Mouse (Mus musculus): ENCODE measurements around the gene Col19a1. TPM values are rescaled to one million over a fixed set of nuclear protein-coding genes. Genes with fewer than 3 reads are reported as not detected.

Col19a1 gene
- total RNA-seq, 2 experiments from 2014 or later, result 0.05 TPM; not detected in 1

- intact Hi-C loops (cut with DNase I), result no loop called here
- no peak for DNase-seq (ENCODE audit: low spot score)
Observed at GRCm38 (mm10) chr1:24337556-24338275, 249.6 kb downstream of the Col19a1 start.

- intact Hi-C loops (cut with DNase I), result no loop called here
- no peak for DNase-seq (ENCODE audit: low spot score)
Observed at GRCm38 (mm10) chr1:24336051-24336450, 251.2 kb downstream of the Col19a1 start.

- intact Hi-C loops (cut with DNase I), result no loop called here
- DNase-seq (ENCODE audit: low spot score), result no peak
Observed at GRCm38 (mm10) chr1:24316961-24317589, 270.2 kb downstream of the Col19a1 start.

GRCm38 (mm10) chr1:24316490-24316889 is 270.8 kb downstream of the Col19a1 start:
- intact Hi-C loops (cut with DNase I), result no loop called here
- no peak for DNase-seq (ENCODE audit: low spot score)

GRCm38 (mm10) chr1:24310847-24311246 is 276.4 kb downstream of the Col19a1 start:
- intact Hi-C loops (cut with DNase I), result no loop called here
- no peak for DNase-seq (ENCODE audit: low spot score)

- intact Hi-C loops (cut with DNase I), result no loop called here
- DNase-seq (ENCODE audit: low spot score), result no peak
Observed at GRCm38 (mm10) chr1:24310193-24310592, 277.1 kb downstream of the Col19a1 start.

GRCm38 (mm10) chr1:24303077-24303476 is 284.2 kb downstream of the Col19a1 start:
- DNase-seq (ENCODE audit: low spot score), result no peak
- intact Hi-C loops (cut with DNase I), result no loop called here

DNA sequence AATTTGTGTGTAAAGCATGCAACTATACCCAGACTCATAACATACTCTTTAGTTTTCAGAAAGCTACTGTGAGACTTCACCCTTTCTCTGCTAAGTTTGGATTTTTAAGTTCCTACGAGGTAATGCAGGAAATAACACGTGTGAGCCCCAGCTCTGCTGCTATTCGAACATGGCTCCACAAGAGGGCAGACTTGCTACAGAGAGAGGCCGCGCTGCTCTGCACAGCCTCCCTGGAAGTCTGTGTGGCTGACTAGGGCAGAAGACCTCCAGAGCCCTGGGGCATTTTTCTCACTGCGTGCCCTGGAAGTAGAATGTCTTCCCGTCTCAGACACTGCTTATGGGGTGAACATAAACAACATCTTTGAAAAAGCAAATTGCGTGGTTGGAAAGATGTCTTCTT is 284.6 kb downstream of the Col19a1 start:
- intact Hi-C loops (cut with DNase I), result no loop called here

DNA sequence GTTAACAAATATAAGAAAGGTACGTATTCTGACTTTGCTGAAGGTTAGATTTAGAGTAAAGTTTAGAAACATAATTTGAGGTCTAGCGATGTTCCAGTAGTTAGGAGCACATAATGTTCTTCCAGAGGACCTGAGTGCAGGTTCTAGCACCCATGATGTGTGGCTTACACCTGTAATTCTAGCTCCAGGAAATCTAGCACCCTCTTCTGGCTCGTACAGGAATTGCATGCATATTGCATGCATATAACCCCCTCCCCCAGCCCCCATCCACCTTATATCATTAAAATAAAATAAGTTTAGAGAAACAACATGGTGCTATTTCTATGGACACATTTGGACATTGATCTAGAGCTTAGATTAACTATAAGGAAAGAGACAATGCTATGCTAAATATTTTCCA is 286.6 kb downstream of the Col19a1 start:
- intact Hi-C loops (cut with DNase I), result no loop called here
- DNase-seq (ENCODE audit: low spot score), result no peak

More for the DNA sequence above, 284.6 kb downstream of the Col19a1 start:
- no peak for DNase-seq (ENCODE audit: low spot score)

DNA sequence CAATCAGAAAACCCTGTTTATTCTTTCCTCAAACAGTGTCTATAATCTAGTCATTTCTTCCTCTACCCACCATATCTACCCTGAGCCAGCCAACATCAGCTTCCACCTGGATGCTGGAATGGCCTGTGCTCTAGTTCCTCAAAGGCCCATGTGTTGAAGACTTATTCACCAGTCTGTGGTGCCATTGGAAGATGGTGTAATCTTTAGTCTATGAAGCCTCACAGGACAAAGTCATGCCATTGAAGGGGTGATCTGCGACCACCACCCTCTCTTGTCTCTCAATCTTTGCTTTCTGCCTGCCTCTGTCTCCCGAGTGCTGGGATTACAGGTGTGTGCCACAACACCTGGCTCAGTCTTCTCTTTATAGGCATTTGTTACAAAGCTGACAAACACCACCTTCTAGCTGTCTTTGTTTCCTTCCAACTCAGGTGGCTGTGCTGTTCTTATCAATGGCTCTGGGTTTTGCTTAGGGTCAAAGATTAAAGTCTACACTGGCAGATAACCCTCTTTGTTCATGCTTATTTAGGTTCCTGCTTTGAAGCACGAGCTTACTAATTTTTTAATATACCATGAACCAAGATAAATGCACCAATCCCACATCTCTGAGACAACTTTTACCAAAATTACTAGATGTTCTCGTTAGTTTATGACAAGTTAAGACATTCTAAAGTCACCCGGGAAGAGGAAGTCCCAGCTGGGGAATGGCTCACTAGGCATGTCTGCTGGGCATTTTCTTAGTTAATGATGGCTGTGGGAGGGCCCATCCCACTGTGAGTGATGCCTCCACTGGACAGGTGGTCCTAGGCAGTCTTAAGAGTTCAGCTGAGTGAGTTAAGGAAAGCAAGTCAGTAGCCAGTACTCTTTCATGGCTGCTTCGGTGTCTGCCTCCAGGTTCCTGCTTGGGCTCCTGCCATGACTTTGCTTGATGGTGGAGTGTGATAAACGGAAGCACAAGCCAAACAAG is 292.0 kb downstream of the Col19a1 start:
- intact Hi-C loops (cut with DNase I), result no loop called here

GRCm38 (mm10) chr1:24292515-24292914 is 294.8 kb downstream of the Col19a1 start:
- intact Hi-C loops (cut with DNase I), result no loop called here
- no peak for DNase-seq (ENCODE audit: low spot score)

More for the DNA sequence above, 292.0 kb downstream of the Col19a1 start:
- DNase-seq (ENCODE audit: low spot score), result no peak

GRCm38 (mm10) chr1:24286360-24286759 is 300.9 kb downstream of the Col19a1 start:
- intact Hi-C loops (cut with DNase I), result no loop called here
- DNase-seq (ENCODE audit: low spot score), result no peak

DNA sequence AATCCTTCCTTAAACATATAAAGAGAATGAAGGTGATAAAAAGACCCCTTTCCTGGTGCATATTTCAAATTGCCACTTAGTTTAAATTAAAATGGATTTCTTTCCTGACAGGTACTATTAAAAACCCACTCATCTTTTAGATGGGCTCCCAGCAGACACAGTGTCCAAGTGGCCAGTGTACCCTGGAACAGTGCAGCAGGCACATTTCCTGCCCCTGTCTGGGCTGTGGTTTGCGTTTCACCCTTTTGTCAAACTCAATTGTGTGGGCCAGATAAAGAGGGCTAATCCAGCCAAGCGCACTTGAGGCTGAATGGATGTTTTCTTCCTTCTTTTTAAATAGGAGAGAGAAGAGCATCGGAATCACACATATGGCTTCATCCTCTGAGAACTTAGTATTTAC is 320.2 kb downstream of the Col19a1 start:
- intact Hi-C loops (cut with DNase I), result no loop called here
- DNase-seq (ENCODE audit: low spot score), result no peak

DNA sequence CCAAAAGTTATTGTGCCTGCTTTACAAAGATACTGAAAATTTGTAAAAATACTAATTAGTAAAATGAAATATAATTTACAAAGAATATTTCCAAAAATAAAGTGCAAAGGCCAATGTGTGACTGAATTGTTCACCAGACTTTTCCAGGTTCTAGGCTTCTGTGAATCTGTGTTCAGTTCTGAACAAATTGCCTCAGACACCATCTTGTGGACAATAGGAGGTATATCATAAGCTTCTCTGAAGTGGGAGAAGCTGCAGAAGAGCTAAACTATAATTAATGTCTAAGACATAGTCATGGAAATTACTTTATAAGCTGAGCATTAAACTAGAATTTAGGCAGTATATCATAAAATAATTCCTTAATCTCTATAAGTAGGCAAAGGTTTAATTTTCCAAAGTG is 326.1 kb downstream of the Col19a1 start:
- intact Hi-C loops (cut with DNase I), result no loop called here
- no peak for DNase-seq (ENCODE audit: low spot score)

DNA sequence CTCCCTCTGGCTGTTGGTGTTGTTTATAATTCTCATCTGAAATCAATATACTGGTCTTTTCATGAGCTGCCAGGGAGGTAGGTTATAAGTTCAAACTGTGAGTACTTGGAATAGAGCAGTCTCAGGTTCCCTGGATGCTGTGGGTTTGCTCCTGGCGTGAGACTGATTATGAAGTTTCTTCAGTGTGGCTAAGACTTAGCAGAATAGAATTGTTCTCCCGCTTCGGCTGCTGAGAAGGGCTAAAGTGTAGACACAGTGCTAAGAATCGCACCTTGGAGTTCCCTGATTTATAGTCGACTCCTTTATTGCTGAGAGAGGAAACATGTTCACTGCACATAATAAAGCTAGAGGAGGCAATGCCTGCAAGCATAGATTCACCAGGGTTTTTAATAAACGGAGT is 327.9 kb downstream of the Col19a1 start:
- intact Hi-C loops (cut with DNase I), result no loop called here
- DNase-seq (ENCODE audit: low spot score), result no peak

- DNase-seq (ENCODE audit: low spot score), result no peak
- intact Hi-C loops (cut with DNase I), result no loop called here
Observed at GRCm38 (mm10) chr1:24257961-24258360, 329.3 kb downstream of the Col19a1 start.

GRCm38 (mm10) chr1:24249105-24249664 is 338.1 kb downstream of the Col19a1 start:
- intact Hi-C loops (cut with DNase I), result loop anchor here (10.0 kb wide), 2 partner anchors 114 to 424 kb away; no protein-coding TSS in a partner anchor
- DNase-seq (ENCODE audit: low spot score), result no peak

DNA sequence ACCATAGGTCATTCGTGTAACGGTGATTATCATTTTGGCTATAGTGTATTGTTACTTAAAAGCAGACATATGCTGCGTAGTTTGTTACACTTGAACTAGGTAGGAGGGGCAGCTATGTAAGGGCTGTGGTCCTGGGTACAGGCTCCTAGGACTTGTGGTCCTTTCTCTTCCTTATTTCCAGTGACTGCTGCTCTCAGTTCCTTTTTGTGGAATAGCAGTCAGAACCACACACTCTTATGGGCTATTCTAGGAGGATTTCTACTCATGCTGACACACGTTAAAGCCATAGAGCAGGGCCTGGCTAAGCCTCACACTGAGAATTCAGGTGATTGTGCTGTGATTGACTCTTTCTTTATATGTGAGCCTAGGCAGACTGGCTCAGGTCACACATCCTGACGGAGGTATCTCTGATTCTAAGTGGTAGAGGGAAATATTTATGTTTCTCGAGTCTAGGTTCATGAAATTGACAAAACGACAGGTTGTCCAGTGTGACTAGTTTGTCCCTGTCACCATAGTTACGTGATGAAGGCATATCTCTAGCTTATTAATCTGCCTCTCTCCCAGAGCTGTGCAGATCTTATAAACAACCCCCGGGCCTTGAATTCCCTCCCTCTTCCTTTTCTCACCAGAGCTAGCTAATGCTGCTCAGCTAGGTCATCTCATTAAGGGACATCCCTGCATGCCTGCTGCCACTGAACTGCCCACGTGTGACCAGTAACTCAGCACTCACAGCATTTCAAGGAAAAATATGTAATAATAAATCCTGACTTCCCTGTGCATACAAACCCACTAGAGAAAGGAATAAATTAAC is 338.8 kb downstream of the Col19a1 start:
- intact Hi-C loops (cut with DNase I), result loop anchor here (10.0 kb wide), 2 partner anchors 114 to 424 kb away; no protein-coding TSS in a partner anchor
- no peak for DNase-seq (ENCODE audit: low spot score)

DNA sequence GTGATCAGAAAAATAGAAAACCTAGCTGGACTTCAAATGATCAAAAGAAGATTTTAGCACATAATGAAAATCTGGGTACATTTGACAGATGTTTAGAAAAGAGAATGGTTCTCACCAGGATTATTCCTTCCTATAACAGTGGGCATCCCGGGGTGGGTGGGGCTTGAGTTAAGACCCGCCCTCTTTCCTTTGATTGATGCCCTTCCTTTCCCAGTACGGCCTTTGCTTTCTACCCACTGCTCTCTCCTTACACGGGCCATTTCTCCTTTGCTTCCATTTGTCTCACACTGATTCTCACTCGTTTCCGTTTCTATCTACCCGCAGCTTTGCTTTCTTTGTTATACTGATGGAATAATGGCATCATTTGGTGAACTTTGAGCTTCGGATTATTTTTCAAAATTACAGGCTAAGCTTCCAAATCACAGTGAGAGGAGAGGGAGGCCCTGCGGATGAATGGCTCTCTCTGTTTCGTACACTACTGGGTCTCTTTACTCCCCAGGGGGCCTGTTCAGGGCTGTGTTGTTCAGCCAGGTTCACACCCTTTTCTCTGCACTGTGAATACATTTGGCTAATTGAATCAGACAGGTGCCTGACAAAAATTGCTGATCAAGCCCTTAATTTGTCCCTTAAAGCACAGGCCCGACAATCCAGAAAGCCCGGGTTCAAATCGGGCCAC is 341.4 kb downstream of the Col19a1 start:
- no peak for DNase-seq (ENCODE audit: low spot score)
- intact Hi-C loops (cut with DNase I), result loop anchor here (10.0 kb wide), 2 partner anchors 111 to 421 kb away; no protein-coding TSS in a partner anchor
